Mouse (Mus musculus) cerebellum, adult 2 months (tissue): ENCODE data around the gene Slc35g1.

ENCODE experiments used
- CTCF ChIP-seq: fragments of 200-500 bp; IDR thresholded peaks from 2 replicates; pipeline ENCODE4 v1.5.1; 2011; ENCODE audit warnings: low read depth, mild to moderate bottlenecking, control low read depth, low read length, moderate library complexity, borderline replicate concordance; ENCODE audit not compliant: insufficient read depth
- POLR2A ChIP-seq: fragments of 200-500 bp; IDR thresholded peaks from 2 replicates; pipeline ENCODE4 v1.6.1; 2011; ENCODE audit warnings: low read length, control low read depth, borderline replicate concordance; ENCODE audit not compliant: insufficient read depth

DNA sequence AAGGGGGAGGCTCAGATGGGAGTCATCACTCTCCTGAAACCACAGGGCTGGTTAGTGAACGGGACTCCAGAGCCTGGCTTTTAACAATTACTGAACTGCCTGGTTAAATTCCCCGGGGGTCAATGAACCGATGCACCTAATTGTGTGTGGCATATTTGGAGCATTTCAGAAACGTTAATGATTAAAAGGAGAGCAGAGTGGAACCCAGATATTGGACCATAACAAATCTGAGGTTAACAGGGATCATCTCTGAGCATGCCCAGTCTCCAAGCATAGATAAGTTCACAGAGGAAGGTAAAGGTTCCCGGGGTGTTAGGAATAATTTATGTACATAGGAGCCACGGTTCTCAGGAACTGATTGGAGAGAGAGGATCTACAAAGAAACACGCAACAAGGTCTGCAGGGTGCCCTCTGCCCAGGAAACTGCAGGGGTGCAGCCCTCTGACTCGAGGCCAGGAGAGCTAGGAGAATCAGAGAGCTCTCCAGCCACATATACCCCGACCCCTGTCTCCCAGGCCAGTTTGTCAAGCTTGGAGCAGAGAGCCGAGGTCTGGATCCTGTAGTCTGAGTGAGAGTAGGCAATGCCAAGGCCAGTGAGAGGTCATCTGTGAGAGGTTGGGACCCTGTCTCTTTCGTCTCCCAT lies 23.2 kb upstream of the Slc35g1 start:
- no peak for TF ChIP-seq CTCF
- TF ChIP-seq POLR2A: no peak
